Mouse (Mus musculus) thymus, adult 2 months (tissue): ENCODE results near the gene Tsc22d1. TPM values are rescaled to one million over a fixed set of nuclear protein-coding genes. Genes with fewer than 3 reads are reported as not detected.

Source experiments
- DNase-seq: peaks from one replicate; pipeline ENCODE4 v3.0.0; 2021
- H3K27ac ChIP-seq: fragments of 200-500 bp; 2 replicates; pipeline ENCODE4 v1.5.1; 2012; ENCODE audit warnings: low read length, control low read depth; ENCODE audit not compliant: control insufficient read depth, insufficient read depth
- H3K27me3 ChIP-seq: fragments of 200-500 bp; 2 replicates; pipeline ENCODE4 v1.6.1; 2012; ENCODE audit warnings: mild to moderate bottlenecking, low read length, moderate library complexity, mixed read lengths; ENCODE audit not compliant: control insufficient read depth, insufficient read depth
- H3K36me3 ChIP-seq: fragments of 200-500 bp; 2 replicates; pipeline ENCODE4 v1.6.1; 2012; ENCODE audit warnings: mild to moderate bottlenecking, low read length, moderate library complexity; ENCODE audit not compliant: control insufficient read depth, insufficient read depth
- H3K4me1 ChIP-seq: fragments of 200-500 bp; replicated peaks from 2 replicates; pipeline ENCODE4 v1.6.1; 2012; ENCODE audit warnings: low read length; ENCODE audit not compliant: control insufficient read depth, insufficient read depth
- H3K4me3 ChIP-seq: fragments of 200-500 bp; 2 replicates; pipeline ENCODE4 v1.5.1; 2012; ENCODE audit warnings: mild to moderate bottlenecking, low read length, control low read depth, moderate library complexity; ENCODE audit not compliant: control insufficient read depth, insufficient read depth
- CTCF ChIP-seq: fragments of 200-500 bp; IDR thresholded peaks from 2 replicates; pipeline ENCODE4 v1.5.1; 2012; ENCODE audit warnings: mild to moderate bottlenecking, control low read depth, low read length, moderate library complexity, borderline replicate concordance; ENCODE audit not compliant: control insufficient read depth, poor library complexity, insufficient read depth; ENCODE audit errors: extremely low read depth
- POLR2A ChIP-seq: fragments of 200-500 bp; IDR thresholded peaks from 2 replicates; pipeline ENCODE4 v1.6.1; 2012; ENCODE audit warnings: mild to moderate bottlenecking, low read length, control low read depth, moderate library complexity; ENCODE audit not compliant: control insufficient read depth, poor library complexity, insufficient read depth; ENCODE audit errors: extremely low read depth
- WGBS: fragments of 180-500 bp; shearing (Covaris S2); methylation state at CpG from one replicate; pipeline ENCODE4 v1.1.7; 2018; 5-methylcytosine and 5-hydroxymethylcytosine counted together
- polyA plus RNA-seq: library from polyadenylated mRNA; depleted of rRNA; stranded (reverse); fragments of >200 nt; gene quantifications from 2 replicates; pipeline ENCODE4 v1.2.3, GENCODE M21; 2012

Tsc22d1 gene
- polyA plus RNA-seq, 1 experiment: 142 TPM

DNA sequence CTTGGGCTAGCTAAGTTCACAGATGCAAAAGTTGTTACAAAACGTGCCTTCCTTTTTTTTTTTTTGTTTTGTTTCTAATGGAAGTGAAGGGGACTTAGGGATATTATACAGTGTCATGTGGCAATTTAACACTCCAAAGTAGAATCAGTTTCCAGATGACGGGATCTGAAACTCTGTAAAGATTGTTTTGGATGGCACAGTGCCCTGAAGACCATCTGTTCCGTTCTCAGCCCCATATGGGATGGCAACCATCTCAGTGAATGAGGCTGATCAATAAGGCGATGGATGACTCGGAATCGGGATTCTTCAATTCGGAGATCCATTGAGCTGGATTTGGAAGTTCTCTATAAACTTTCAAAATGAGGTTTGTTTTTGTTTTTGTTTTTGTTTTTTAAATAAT is 17.6 kb downstream of the Tsc22d1 start:
- DNase-seq: no peak
- Histone ChIP-seq H3K27ac (no peak overlapping the region), H3K4me1 (no peaks in the 10 kb centered on the region), H3K36me3 (no peaks in the 10 kb centered on the region), H3K27me3 (no peaks in the 10 kb centered on the region), H3K4me3 (no peak overlapping the region)
- no peak for TF ChIP-seq POLR2A
- no peak for TF ChIP-seq CTCF
- 93% methylated on average over 7 of the region's 7 CpGs for WGBS

DNA sequence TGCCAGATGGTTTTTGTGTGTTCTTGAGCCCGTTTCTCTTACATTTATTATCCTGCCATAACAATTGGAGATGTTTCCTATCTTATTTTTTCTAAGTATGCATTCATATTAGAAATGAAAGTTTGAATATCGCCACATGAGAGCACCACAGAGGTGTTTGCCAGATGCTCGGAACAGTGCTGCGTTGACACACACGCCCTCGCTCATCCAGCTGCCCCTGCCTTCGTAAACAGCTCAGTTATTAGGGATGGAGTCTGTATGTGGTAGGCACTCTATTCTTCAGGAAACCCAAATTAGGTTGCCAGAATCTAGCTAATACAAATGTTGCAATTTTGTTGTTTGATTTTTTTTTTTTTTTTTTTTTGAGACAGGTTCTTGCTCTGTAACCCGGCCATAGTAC is 18.1 kb downstream of the Tsc22d1 start:
- WGBS: 97% methylated on average over 8 of the region's 8 CpGs
- Histone ChIP-seq H3K4me3 (no peak overlapping the region), H3K4me1 (no peaks in the 10 kb centered on the region), H3K36me3 (no peaks in the 10 kb centered on the region), H3K27me3 (no peaks in the 10 kb centered on the region), H3K27ac (no peak overlapping the region)
- TF ChIP-seq CTCF (no peak), POLR2A (no peak)
- no peak for DNase-seq

DNA sequence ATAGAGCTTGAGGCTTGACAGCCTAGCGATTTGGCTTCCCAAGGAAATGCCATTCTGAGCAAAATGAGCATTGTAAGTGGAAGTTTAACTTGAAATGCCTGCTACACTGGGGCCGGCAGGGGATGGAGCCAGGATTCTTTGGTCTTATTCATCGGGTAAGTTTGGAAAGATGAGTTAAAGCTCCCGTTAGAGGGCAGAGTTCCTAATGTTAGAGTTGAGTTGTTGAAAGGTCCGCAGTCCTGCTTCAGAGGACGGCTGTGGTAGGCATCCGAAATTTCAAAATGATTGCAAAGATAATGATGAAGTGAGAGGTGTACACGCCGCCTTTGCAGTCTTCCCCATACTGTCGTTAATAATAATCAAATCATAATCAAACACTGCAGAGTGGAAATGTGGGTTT is 27.4 kb downstream of the Tsc22d1 start:
- no peak for DNase-seq
- no peaks in the 10 kb centered on the region for H3K36me3 ChIP-seq
- no peak overlapping the region for H3K27ac ChIP-seq
- WGBS: 92% methylated on average over 10 of the region's 10 CpGs
- no peaks in the 10 kb centered on the region for H3K27me3 ChIP-seq
- no peak for TF ChIP-seq CTCF
- H3K4me1 ChIP-seq: no peaks in the 10 kb centered on the region
- H3K4me3 ChIP-seq: no peak overlapping the region

DNA sequence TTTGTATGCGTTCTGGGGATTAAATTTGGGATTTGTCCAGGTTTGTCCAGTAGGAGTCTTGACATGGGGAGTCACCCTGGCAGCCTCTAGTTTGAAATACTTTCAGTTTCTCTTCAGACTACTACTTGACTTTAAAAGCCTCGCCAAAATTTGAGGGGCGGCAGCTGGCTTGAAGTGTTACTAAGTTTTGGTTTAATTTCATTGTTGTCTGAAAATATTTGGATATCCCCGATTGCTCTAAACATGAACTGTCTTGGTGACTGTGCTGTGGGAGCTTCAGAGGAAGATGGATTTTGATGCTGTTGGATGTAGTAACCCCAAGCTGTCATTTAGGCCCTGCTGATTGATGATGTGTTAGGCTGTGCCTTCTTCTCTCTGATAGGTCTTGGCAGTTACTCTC is 34.2 kb downstream of the Tsc22d1 start:
- no peak overlapping the region for H3K27ac ChIP-seq

DNA sequence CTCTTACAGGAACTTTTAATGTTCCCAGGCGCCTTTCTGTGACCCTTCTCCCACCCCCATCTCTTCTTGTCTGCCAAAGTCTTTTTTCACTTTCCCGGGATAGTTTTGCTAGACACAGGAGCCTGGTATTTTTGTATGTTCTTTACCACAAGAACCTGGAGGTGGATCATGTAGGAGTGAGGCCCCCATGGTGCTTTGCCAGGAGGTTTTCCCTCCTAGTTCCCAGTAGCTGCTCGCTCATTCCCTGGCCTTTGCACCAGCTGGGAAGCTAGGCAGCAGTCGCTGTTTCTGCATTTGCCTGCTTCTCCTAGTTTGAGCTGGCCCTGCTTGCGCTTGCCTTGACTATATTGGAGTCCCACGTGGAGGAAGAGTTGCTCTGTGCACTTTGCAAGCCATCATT is 36.2 kb downstream of the Tsc22d1 start:
- TF ChIP-seq CTCF (no peak), POLR2A (no peak)
- no peak overlapping the region for H3K4me3 ChIP-seq
- no peak for DNase-seq
- H3K4me1 ChIP-seq: no peaks in the 10 kb centered on the region
- no peaks in the 10 kb centered on the region for H3K36me3 ChIP-seq
- no peak overlapping the region for H3K27ac ChIP-seq
- H3K27me3 ChIP-seq: no peaks in the 10 kb centered on the region
- 92% methylated on average over 6 of the region's 6 CpGs for WGBS

More for the DNA sequence above, 34.2 kb downstream of the Tsc22d1 start:
- no peak overlapping the region for H3K4me3 ChIP-seq
- no peak for DNase-seq
- H3K4me1 ChIP-seq: no peaks in the 10 kb centered on the region
- no peaks in the 10 kb centered on the region for H3K36me3 ChIP-seq
- no peaks in the 10 kb centered on the region for H3K27me3 ChIP-seq
- WGBS: 89% methylated on average over 4 of the region's 4 CpGs
- no peak for TF ChIP-seq POLR2A
- TF ChIP-seq CTCF: no peak

DNA sequence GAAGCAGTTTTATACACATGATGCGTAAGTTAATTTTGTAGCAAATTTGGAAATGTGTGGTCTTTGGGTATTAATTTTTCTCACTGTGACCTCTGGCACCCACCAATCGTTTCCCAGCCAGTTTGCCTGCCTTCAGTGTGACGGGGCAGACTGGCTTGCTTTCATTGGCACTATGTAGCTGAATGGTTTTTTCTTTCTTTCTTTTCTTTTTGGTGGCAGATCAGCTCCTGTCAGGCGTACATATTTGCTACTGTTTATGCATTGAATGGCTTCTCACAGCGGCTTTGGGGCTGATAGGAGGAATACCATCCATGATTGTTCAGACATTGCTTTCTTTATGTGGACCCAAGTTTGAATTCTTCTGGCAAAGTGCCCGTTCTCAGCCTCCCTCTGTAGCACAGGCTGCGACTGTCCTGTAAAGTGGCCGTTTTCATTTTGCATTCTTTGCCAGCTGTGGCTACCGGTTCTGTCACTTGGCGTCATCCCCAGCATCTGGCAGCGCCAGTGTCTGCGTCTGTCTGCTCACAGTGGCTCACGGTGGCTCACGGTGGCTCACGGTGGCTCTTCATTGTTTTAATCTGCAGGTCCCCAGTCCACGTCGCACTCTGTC is 38.1 kb downstream of the Tsc22d1 start:
- Histone ChIP-seq H3K27me3 (no peaks in the 10 kb centered on the region), H3K4me3 (no peak overlapping the region), H3K4me1 (no peaks in the 10 kb centered on the region), H3K36me3 (no peaks in the 10 kb centered on the region), H3K27ac (no peak overlapping the region)
- TF ChIP-seq POLR2A: no peak
- no peak for TF ChIP-seq CTCF
- no peak for DNase-seq
- WGBS: 97% methylated on average over 17 of the region's 17 CpGs

DNA sequence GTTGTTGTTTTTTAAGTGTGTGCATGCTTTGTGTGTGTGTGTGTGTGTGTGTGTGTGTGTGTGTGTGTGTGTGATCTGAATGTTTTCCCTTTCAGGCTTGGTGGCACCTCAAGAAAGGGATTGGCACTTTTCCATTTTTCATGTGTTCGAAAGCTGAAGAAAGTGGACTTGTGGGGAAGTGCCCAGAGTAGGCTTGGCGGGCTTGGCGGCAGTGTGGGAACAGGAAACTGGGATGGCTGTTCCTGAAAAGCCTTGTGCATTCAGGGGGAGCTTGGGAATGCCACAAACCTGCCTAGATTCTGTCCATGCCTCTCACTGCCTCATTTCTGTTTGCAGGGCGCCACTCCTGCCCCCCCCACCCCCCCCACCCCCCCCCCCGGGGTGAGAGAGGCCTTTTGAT is 39.9 kb downstream of the Tsc22d1 start:
- no peak for DNase-seq
- no peaks in the 10 kb centered on the region for H3K36me3 ChIP-seq
- TF ChIP-seq POLR2A (no peak), CTCF (no peak)
- no peaks in the 10 kb centered on the region for H3K27me3 ChIP-seq
- H3K4me3 ChIP-seq: no peak overlapping the region
- WGBS: 86% methylated on average over 5 of the region's 5 CpGs
- no peaks in the 10 kb centered on the region for H3K4me1 ChIP-seq
- no peak overlapping the region for H3K27ac ChIP-seq
